Comparison of ENCODE assay signal across 20 mouse cellular contexts in genomic region chr10:112982697-112983096, GRCm38 (mm10). TPM values are rescaled to one million over a fixed set of nuclear protein-coding genes. Genes with fewer than 3 reads are reported as not detected.
DNase-seq lines count a peak whose midpoint lies in the region; ATAC-seq and TF ChIP-seq lines count a peak whose summit lies in the region.
"Had no signal": no experiment of that assay in that cellular context is flagged by ENCODE, and none has a peak within 500 bp of the region (broad histone marks: within the 10 kb centered on the region; RNA-seq: fewer than 3 reads in every experiment).

No protein-coding gene starts in this region.

- H3K9ac ChIP-seq in liver, postnatal 0 days (replicated peaks), result no peak overlapping the region
- H3K9ac ChIP-seq in liver, embryonic 12.5 days, result no peak overlapping the region
- H3K9ac ChIP-seq in intestine, embryonic 16.5 days (ENCODE audit: low read depth, low read length), result no peak overlapping the region
- H3K9ac ChIP-seq: embryonic facial prominence, embryonic 13.5 days; embryonic facial prominence, embryonic 15.5 days; forebrain, embryonic 12.5 days had no signal

- peak; percentile 62 for ATAC-seq in liver, postnatal 0 days
- no peak for ATAC-seq in liver, embryonic 12.5 days
- ATAC-seq in intestine, embryonic 16.5 days, result peak; percentile 83
- ATAC-seq: forebrain, embryonic 14.5 days; forebrain, embryonic 16.5 days had no signal

- TF ChIP-seq EP300 in liver, postnatal 0 days (IDR thresholded peaks at IDR 0.05; ENCODE audit: low read depth), result no peak

- no peak overlapping the region for H3K27ac ChIP-seq in liver, postnatal 0 days (ENCODE audit: low read depth)
- H3K27ac ChIP-seq in liver, embryonic 12.5 days, result no peak overlapping the region
- no peak overlapping the region for H3K27ac ChIP-seq in intestine, embryonic 16.5 days (ENCODE audit: low read length)
- H3K27ac ChIP-seq: embryonic facial prominence, embryonic 13.5 days; embryonic facial prominence, embryonic 15.5 days; forebrain, embryonic 10.5 days; forebrain, embryonic 12.5 days had no signal

- no peaks in the 10 kb centered on the region for H3K36me3 ChIP-seq in liver, postnatal 0 days (replicated peaks; ENCODE audit: insufficient read depth, low read length)
- no peaks in the 10 kb centered on the region for H3K36me3 ChIP-seq in liver, embryonic 12.5 days
- H3K36me3 ChIP-seq in intestine, embryonic 16.5 days (ENCODE audit: control insufficient read depth, insufficient read depth, low read length), result no peaks in the 10 kb centered on the region
- H3K36me3 ChIP-seq: embryonic facial prominence, embryonic 13.5 days; embryonic facial prominence, embryonic 15.5 days; forebrain, embryonic 10.5 days; forebrain, embryonic 12.5 days had no signal

- no peaks in the 10 kb centered on the region for H3K9me3 ChIP-seq in liver, postnatal 0 days (ENCODE audit: low read length)
- no peaks in the 10 kb centered on the region for H3K9me3 ChIP-seq in liver, embryonic 12.5 days (replicated peaks)
- H3K9me3 ChIP-seq in intestine, embryonic 16.5 days (ENCODE audit: control insufficient read depth, low read length), result no peaks in the 10 kb centered on the region
- H3K9me3 ChIP-seq: embryonic facial prominence, embryonic 13.5 days; embryonic facial prominence, embryonic 15.5 days; forebrain, embryonic 10.5 days; forebrain, embryonic 12.5 days had no signal

- no peak overlapping the region for H3K4me3 ChIP-seq in liver, postnatal 0 days (ENCODE audit: low read depth, low read length)
- H3K4me3 ChIP-seq in liver, embryonic 12.5 days, result no peak overlapping the region
- H3K4me3 ChIP-seq in intestine, embryonic 16.5 days (ENCODE audit: low read length), result no peak overlapping the region
- H3K4me3 ChIP-seq: embryonic facial prominence, embryonic 13.5 days; embryonic facial prominence, embryonic 15.5 days; erythroblast, embryonic 14.5 days; forebrain, embryonic 10.5 days; forebrain, embryonic 12.5 days had no signal

- no peak for TF ChIP-seq CTCF in liver, postnatal 0 days (IDR thresholded peaks at IDR 0.05; ENCODE audit: low read depth)

- H3K4me1 ChIP-seq in liver, postnatal 0 days (ENCODE audit: insufficient read depth), result no peaks in the 10 kb centered on the region
- no peaks in the 10 kb centered on the region for H3K4me1 ChIP-seq in liver, embryonic 12.5 days
- H3K4me1 ChIP-seq in intestine, embryonic 16.5 days (ENCODE audit: control insufficient read depth, insufficient read depth, low read length), result no peaks in the 10 kb centered on the region
- H3K4me1 ChIP-seq: embryonic facial prominence, embryonic 13.5 days; embryonic facial prominence, embryonic 15.5 days; forebrain, embryonic 10.5 days; forebrain, embryonic 12.5 days had no signal

- 72% methylated on average over 1 of the region's 1 CpGs for WGBS in liver, postnatal 0 days (ENCODE audit: insufficient replicate concordance)
- WGBS in liver, embryonic 12.5 days (ENCODE audit: insufficient replicate concordance), result 50% methylated on average over 1 of the region's 1 CpGs
- WGBS in intestine, embryonic 16.5 days, result 72% methylated on average over 1 of the region's 1 CpGs

- H3K27me3 ChIP-seq in liver, postnatal 0 days (ENCODE audit: insufficient read depth, low read length), result no peaks in the 10 kb centered on the region
- no peaks in the 10 kb centered on the region for H3K27me3 ChIP-seq in liver, embryonic 12.5 days (replicated peaks)
- no peaks in the 10 kb centered on the region for H3K27me3 ChIP-seq in intestine, embryonic 16.5 days (replicated peaks; ENCODE audit: control insufficient read depth, insufficient read depth, low read length)
- H3K27me3 ChIP-seq: embryonic facial prominence, embryonic 13.5 days; embryonic facial prominence, embryonic 15.5 days; forebrain, embryonic 12.5 days had no signal

- H3K4me2 ChIP-seq in liver, postnatal 0 days (ENCODE audit: low read depth, low read length), result no peak overlapping the region
- no peak overlapping the region for H3K4me2 ChIP-seq in liver, embryonic 12.5 days
- H3K4me2 ChIP-seq in intestine, embryonic 16.5 days (ENCODE audit: low read depth, low read length), result no peak overlapping the region
- H3K4me2 ChIP-seq: embryonic facial prominence, embryonic 13.5 days; embryonic facial prominence, embryonic 15.5 days; forebrain, embryonic 12.5 days had no signal

- no peak for DNase-seq in liver, postnatal 0 days
- DNase-seq in embryo, embryonic 11 days, result no peak
- DNase-seq in adrenal gland, postnatal 14 days, result no peak
- DNase-seq: adrenal gland, adult 2 months; adrenal gland, postnatal 10 days; adrenal gland, postnatal 36 days; cerebellum, adult 11-12 months; cerebellum, adult 2 months; cerebellum, adult 9-10 months; cerebellum, postnatal 10 days; cerebellum, postnatal 25 days had no signal

RNA-seq across cellular contexts. Expression of gene Atxn7l3b, which starts 53.9 kb away (rescaled TPM):
- 109 and 111 TPM in 2 replicates for polyA plus RNA-seq in liver, postnatal 0 days (2015; fragmentation: Nextera tagmentation; extraction: Ambion mirVana)
- polyA plus RNA-seq in liver, embryonic 12.5 days (2016; fragmentation: Nextera tagmentation; extraction: Ambion mirVana), result 69.1 and 76.4 TPM in 2 replicates
- polyA plus RNA-seq in intestine, embryonic 16.5 days (2015; fragmentation: Nextera tagmentation; extraction: Ambion mirVana), result 151 and 153 TPM in 2 replicates
- total RNA-seq in adrenal gland, postnatal 14 days (2021), result 87.0 and 91.7 TPM in 2 replicates
